Mouse (Mus musculus): ENCODE results near the gene Aldh2. TPM values are rescaled to one million over a fixed set of nuclear protein-coding genes. Genes with fewer than 3 reads are reported as not detected.

Gene Aldh2
- polyA plus RNA-seq, 1 experiment from 2014 or later, result 53.7 TPM

DNA sequence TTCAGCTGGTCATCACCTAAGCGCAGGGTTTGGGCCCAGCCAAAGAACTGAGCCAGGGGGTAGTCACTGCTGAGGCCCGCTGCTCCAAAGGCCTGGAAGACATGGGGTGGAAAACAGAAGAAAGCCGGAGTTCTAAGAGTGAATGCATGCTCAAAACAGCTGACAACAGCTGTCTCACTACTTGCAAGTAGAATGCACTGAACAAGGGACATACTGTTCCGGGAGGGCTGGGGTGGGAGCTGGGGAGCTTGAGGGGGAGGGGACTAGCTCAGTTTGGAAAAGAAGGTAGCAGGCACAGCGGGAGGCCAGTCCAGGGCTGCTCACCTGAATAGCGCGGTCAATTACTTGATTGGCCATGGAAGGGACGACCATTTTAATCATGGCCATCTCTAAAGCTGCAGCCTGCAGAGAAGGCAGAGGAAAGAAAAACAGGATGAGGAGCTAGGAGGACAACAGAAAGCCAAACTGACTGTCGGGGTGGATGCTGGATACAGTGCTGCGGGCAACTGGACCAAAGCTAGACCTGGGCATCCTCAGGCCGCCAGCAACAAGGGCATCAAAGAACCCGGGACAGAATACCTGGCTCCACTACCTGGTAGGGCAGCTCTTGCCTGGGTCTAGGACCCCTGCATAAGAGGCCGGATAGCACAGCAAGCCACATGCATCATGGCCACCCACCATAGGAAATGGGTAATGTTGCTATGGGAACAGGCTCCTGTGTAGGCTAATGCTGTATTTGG lies 5.4 kb upstream of the Aldh2 start:
- no peak for ATAC-seq (replicated peaks; ENCODE audit: low FRiP score)

DNA sequence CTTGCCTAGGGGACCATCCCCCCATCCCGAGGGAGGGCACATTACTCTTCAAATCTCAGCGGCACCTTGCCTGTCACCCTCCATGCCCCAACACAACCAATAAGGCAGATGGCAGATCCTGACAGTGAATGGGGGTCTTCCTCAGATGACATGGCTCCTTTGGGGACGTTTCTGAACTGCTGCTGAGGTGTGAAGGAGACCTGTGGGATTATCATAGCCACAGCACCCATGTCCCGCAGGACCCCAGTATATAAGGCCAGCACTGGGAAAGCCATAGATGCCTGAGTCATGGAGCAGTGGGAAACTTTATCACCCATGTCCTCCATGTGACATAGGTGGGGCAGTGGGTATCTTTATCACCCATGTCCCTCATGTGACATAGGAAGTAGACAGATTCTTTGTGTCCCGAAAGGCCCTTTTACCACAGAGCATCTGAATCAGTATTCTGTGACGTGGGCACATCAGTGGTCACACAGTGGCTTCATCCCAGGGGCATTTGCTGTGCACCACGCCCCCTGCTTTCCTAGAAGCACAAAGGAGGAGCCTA lies 4.4 kb upstream of the Aldh2 start:
- Histone ChIP-seq H3K36me3 (ENCODE audit: control insufficient read depth, insufficient read depth, low read length) (no peaks in the 10 kb centered on the region), H3K27ac (ENCODE audit: low read depth, low read length) (no peak overlapping the region), H3K27me3 (ENCODE audit: control insufficient read depth, insufficient read depth, low read length) (no peaks in the 10 kb centered on the region), H3K9me3 (ENCODE audit: control insufficient read depth, low read length) (no peaks in the 10 kb centered on the region), H3K4me2 (ENCODE audit: low read depth, low read length, severe bottlenecking) (no peak overlapping the region), H3K4me1 (replicated peaks; ENCODE audit: control insufficient read depth, insufficient read depth, low read length) (peaks cover 7% of the 10 kb centered on the region; the same call in 1 of the 2 replicates), H3K9ac (ENCODE audit: low read length) (no peak overlapping the region), H3K4me3 (ENCODE audit: low read depth, low read length) (no peak overlapping the region)
- ATAC-seq (replicated peaks; ENCODE audit: low FRiP score) (no peak), DNase-seq (ENCODE audit: low spot score) (no peak)
- WGBS, result 78% methylated on average over 7 of the region's 7 CpGs

More for the DNA sequence above, 5.4 kb upstream of the Aldh2 start:
- H3K9ac ChIP-seq (ENCODE audit: low read length), result no peak overlapping the region
- H3K27me3 ChIP-seq (ENCODE audit: control insufficient read depth, insufficient read depth, low read length), result no peaks in the 10 kb centered on the region
- WGBS, result 59% methylated on average over 13 of the region's 13 CpGs
- H3K27ac ChIP-seq (ENCODE audit: low read depth, low read length), result no peak overlapping the region
- DNase-seq (ENCODE audit: low spot score), result no peak
- H3K4me2 ChIP-seq (ENCODE audit: low read depth, low read length, severe bottlenecking), result no peak overlapping the region
- H3K4me1 ChIP-seq (replicated peaks; ENCODE audit: control insufficient read depth, insufficient read depth, low read length), result peaks cover 2% of the 10 kb centered on the region; the same call in 1 of the 2 replicates
- no peaks in the 10 kb centered on the region for H3K36me3 ChIP-seq (ENCODE audit: control insufficient read depth, insufficient read depth, low read length)
- no peaks in the 10 kb centered on the region for H3K9me3 ChIP-seq (ENCODE audit: control insufficient read depth, low read length)
- H3K4me3 ChIP-seq (ENCODE audit: low read depth, low read length), result no peak overlapping the region

DNA sequence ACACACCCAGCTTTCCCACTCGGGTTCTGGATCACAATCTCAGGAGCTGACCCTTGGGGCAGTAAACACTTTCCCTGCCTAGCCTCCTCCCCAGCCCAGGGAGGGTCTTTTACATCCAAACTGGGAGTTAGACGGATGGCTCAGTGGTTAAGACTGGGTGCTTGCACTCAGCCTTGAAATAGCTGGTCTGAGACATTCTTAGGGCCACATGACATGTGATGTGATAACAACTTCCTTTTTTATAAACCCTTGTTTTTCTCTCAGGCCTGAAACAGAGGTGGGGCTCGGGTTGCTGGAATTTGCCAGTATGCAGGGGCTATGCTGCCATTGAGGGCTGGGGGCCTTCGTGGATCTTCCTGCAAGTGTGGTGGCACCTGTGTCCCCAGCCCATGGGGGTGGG lies 3.7 kb upstream of the Aldh2 start:
- Histone ChIP-seq H3K36me3 (ENCODE audit: control insufficient read depth, insufficient read depth, low read length) (no peaks in the 10 kb centered on the region), H3K9me3 (ENCODE audit: control insufficient read depth, low read length) (no peaks in the 10 kb centered on the region), H3K9ac (ENCODE audit: low read length) (no peak overlapping the region), H3K27ac (ENCODE audit: low read depth, low read length) (no peak overlapping the region), H3K27me3 (ENCODE audit: control insufficient read depth, insufficient read depth, low read length) (no peaks in the 10 kb centered on the region), H3K4me2 (ENCODE audit: low read depth, low read length, severe bottlenecking) (no peak overlapping the region), H3K4me1 (replicated peaks; ENCODE audit: control insufficient read depth, insufficient read depth, low read length) (peaks cover 7% of the 10 kb centered on the region; the same call in 1 of the 2 replicates), H3K4me3 (ENCODE audit: low read depth, low read length) (no peak overlapping the region)
- DNase-seq (ENCODE audit: low spot score), result no peak
- 84% methylated on average over 4 of the region's 4 CpGs for WGBS
- ATAC-seq (replicated peaks; ENCODE audit: low FRiP score), result no peak

DNA sequence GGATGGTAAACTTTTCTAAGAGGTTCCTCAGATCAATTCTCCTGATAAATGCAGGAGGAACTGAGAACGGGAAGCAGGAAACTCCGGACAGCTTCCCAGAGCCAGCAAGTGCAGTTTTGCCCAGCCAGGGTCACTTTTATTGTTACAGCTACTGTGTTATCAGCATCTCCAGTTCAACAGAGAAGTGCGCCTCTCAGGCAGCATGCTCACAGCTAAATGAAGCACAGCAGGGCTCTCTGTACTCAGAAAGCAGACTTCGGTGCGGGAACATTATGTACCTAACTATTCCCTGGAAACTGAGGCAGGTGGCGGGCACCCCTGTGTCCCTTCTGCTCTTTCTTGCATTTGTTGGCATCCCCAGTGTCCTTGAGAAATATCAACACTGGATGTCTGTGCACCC lies 2.6 kb upstream of the Aldh2 start:
- 85% methylated on average over 6 of the region's 6 CpGs for whole genome bisulfite sequencing
- no peak for DNase-seq (ENCODE audit: low spot score)
- Histone ChIP-seq H3K27me3 (ENCODE audit: control insufficient read depth, insufficient read depth, low read length) (no peaks in the 10 kb centered on the region), H3K4me3 (ENCODE audit: low read depth, low read length) (no peak overlapping the region), H3K36me3 (ENCODE audit: control insufficient read depth, insufficient read depth, low read length) (no peaks in the 10 kb centered on the region), H3K9me3 (ENCODE audit: control insufficient read depth, low read length) (no peaks in the 10 kb centered on the region), H3K9ac (ENCODE audit: low read length) (no peak overlapping the region), H3K4me2 (ENCODE audit: low read depth, low read length, severe bottlenecking) (no peak overlapping the region), H3K4me1 (replicated peaks; ENCODE audit: control insufficient read depth, insufficient read depth, low read length) (peaks cover 7% of the 10 kb centered on the region; the same call in 1 of the 2 replicates), H3K27ac (ENCODE audit: low read depth, low read length) (no peak overlapping the region)
- ATAC-seq (replicated peaks; ENCODE audit: low FRiP score), result no peak

DNA sequence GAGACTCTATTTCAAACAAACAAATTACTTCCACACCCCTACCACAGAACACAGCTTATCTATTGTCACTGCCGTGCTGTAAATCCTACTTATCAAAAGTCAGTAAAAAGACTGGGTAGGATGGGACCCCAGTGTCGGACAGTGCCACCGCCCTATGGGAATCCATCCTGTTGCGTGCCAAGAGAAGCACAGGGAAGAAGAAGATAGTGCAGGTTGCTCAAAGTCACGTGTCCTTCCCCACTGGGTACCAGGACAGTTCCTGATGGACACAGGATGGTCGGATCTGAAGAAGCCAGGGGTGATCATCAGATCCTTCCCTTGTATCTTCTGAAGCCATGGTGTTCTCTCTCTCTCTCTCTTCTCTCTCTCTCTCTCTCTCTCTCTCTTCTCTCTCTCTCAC lies 2.1 kb upstream of the Aldh2 start:
- 80% methylated on average over 6 of the region's 6 CpGs for WGBS

DNA sequence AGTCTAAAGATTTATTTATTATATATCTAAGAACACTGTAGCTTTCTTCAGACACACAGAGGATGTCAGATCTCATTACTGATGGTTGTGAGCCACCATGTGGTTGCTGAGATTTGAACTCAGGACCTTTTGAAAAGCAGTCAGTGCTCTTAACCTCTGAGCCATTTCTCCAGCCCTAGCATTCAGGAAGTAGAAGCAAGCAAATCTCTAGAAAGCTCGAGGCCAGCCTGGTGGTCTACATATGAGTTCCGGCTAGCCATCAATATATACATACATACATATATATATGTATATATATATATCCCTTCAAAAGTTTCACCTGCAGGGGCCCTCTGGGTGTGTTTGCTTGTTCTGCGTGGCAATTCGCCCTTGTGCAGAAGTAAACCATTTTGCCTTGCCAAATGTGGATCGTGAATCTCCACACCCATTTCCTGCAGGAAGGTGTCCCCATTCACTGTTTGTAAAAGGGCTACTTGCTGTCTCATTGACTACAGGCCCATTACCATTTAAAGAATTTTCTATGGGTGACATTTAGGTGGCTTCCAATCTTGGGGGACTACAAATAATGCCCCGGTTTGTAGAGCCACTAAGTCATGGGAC lies 1.2 kb upstream of the Aldh2 start:
- Histone ChIP-seq H3K4me3 (ENCODE audit: low read depth, low read length) (no peak overlapping the region), H3K9me3 (ENCODE audit: control insufficient read depth, low read length) (no peaks in the 10 kb centered on the region), H3K4me1 (replicated peaks; ENCODE audit: control insufficient read depth, insufficient read depth, low read length) (peaks cover 7% of the 10 kb centered on the region; the same call in 1 of the 2 replicates), H3K4me2 (ENCODE audit: low read depth, low read length, severe bottlenecking) (no peak overlapping the region), H3K36me3 (ENCODE audit: control insufficient read depth, insufficient read depth, low read length) (no peaks in the 10 kb centered on the region), H3K27ac (ENCODE audit: low read depth, low read length) (no peak overlapping the region), H3K9ac (ENCODE audit: low read length) (no peak overlapping the region), H3K27me3 (ENCODE audit: control insufficient read depth, insufficient read depth, low read length) (no peaks in the 10 kb centered on the region)
- DNase-seq (ENCODE audit: low spot score) (no peak), ATAC-seq (replicated peaks; ENCODE audit: low FRiP score) (no peak)
- WGBS, result 89% methylated on average over 6 of the region's 6 CpGs

More for the DNA sequence above, 2.1 kb upstream of the Aldh2 start:
- no peaks in the 10 kb centered on the region for H3K27me3 ChIP-seq (ENCODE audit: control insufficient read depth, insufficient read depth, low read length)
- ATAC-seq (replicated peaks; ENCODE audit: low FRiP score) (no peak), DNase-seq (ENCODE audit: low spot score) (no peak)
- H3K4me2 ChIP-seq (ENCODE audit: low read depth, low read length, severe bottlenecking), result no peak overlapping the region
- no peak overlapping the region for H3K9ac ChIP-seq (ENCODE audit: low read length)
- peaks cover 7% of the 10 kb centered on the region; the same call in 1 of the 2 replicates for H3K4me1 ChIP-seq (replicated peaks; ENCODE audit: control insufficient read depth, insufficient read depth, low read length)
- no peak overlapping the region for H3K4me3 ChIP-seq (ENCODE audit: low read depth, low read length)
- H3K9me3 ChIP-seq (ENCODE audit: control insufficient read depth, low read length), result no peaks in the 10 kb centered on the region
- no peak overlapping the region for H3K27ac ChIP-seq (ENCODE audit: low read depth, low read length)
- H3K36me3 ChIP-seq (ENCODE audit: control insufficient read depth, insufficient read depth, low read length), result no peaks in the 10 kb centered on the region

DNA sequence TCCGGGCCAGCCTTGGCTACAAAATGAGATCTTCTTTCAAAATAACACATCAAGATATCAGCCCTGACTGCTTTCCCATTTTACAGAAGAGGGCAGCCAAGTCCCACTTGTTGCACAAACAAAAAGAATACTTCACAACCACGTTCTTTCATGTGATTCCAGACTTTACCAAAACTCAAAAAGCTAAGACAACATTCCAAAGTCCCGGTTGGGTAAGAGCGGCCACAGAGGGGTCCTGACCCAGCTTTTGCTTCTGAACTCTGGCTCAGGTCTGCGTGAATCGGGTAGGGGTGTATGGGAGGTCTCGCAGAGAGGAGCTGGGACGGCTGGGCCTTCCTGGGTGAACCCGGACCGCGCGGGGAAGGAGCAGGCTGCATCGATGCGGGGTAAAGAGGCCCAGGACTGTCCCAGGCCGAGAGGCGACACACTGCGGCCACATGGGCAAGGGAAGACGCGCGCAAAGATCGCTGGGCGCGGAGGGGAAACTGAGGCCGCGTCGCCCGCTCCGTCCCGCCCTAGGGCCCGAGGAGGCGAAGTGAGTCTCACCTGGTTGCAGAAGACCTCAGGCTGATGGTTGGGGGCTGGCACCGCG lies 712 bp downstream of the Aldh2 start:
- DNase-seq (ENCODE audit: low spot score) (peak; percentile 71), ATAC-seq (replicated peaks; ENCODE audit: low FRiP score) (peak; percentile 51)
- WGBS, result 4% methylated on average over 33 of the region's 33 CpGs
- peak overlapping the region; percentile 61 for H3K9ac ChIP-seq (ENCODE audit: low read length)
- no peaks in the 10 kb centered on the region for H3K9me3 ChIP-seq (ENCODE audit: control insufficient read depth, low read length)
- H3K36me3 ChIP-seq (ENCODE audit: control insufficient read depth, insufficient read depth, low read length), result no peaks in the 10 kb centered on the region
- peak overlapping the region; percentile 59 for H3K4me3 ChIP-seq (ENCODE audit: low read depth, low read length)
- no peaks in the 10 kb centered on the region for H3K27me3 ChIP-seq (ENCODE audit: control insufficient read depth, insufficient read depth, low read length)
- no peak overlapping the region for H3K27ac ChIP-seq (ENCODE audit: low read depth, low read length)
- H3K4me1 ChIP-seq (replicated peaks; ENCODE audit: control insufficient read depth, insufficient read depth, low read length), result peaks cover 7% of the 10 kb centered on the region; the same call in 1 of the 2 replicates
- peak overlapping the region; percentile 76 for H3K4me2 ChIP-seq (ENCODE audit: low read depth, low read length, severe bottlenecking)

DNA sequence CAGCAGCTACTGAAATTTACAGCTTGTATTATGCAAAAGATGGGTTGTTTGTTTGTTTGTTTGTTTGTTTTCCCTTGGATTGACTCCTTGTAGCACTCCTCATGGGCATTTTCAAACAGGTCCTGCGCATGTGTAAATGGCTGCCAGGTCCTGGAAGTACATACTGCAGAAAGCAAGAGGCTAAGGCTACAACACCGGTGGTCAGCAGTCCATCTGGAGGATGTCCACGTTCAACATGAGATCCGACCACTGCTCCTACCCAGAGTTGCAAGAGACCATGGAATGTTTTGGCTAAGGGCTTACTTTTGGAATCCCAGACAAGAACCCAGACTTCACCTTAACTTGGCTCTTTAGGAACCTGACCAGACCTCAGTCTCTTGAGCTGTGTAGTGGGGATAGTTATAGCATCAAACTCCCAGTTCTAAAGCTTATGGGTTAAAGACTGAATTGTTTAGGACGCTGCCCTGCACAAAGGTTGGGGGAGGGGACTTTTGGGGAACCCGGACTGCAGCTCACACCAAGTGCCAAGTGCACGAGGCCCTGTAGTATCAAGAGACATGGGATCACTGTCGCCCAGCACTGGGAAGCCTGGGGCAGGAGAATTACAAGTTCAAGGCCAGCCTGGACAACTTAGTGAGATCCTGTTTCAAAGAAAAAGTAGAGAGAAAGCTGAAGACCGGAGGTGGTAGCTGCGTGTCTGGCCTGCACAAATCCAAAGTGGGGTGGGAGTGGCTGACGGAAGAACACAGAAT lies 1.4 kb downstream of the Aldh2 start:
- DNase-seq (ENCODE audit: low spot score), result no peak
- no peak for ATAC-seq (replicated peaks; ENCODE audit: low FRiP score)
- peak overlapping the region; percentile 76 for H3K4me2 ChIP-seq (ENCODE audit: low read depth, low read length, severe bottlenecking)
- WGBS, result 72% methylated on average over 11 of the region's 11 CpGs
- H3K4me1 ChIP-seq (replicated peaks; ENCODE audit: control insufficient read depth, insufficient read depth, low read length), result peaks cover 7% of the 10 kb centered on the region; the same call in 1 of the 2 replicates
- no peak overlapping the region; the same call in 1 of the 2 replicates for H3K9ac ChIP-seq (ENCODE audit: low read length)
- peak overlapping the region; percentile 59 for H3K4me3 ChIP-seq (ENCODE audit: low read depth, low read length)
- no peaks in the 10 kb centered on the region for H3K9me3 ChIP-seq (ENCODE audit: control insufficient read depth, low read length)
- no peaks in the 10 kb centered on the region for H3K36me3 ChIP-seq (ENCODE audit: control insufficient read depth, insufficient read depth, low read length)
- no peak overlapping the region for H3K27ac ChIP-seq (ENCODE audit: low read depth, low read length)
- H3K27me3 ChIP-seq (ENCODE audit: control insufficient read depth, insufficient read depth, low read length), result no peaks in the 10 kb centered on the region

Measured in forebrain, embryonic 11.5 days (tissue).